In genomic region chr6:142948955-142949357, GRCm38 (mm10) we compare ENCODE assay signal across 9 mouse cellular contexts. TPM values are rescaled to one million over a fixed set of nuclear protein-coding genes. Genes with fewer than 3 reads are reported as not detected.
DNase-seq lines count a peak whose midpoint lies in the region; ATAC-seq and TF ChIP-seq lines count a peak whose summit lies in the region.
"Had no signal": no experiment of that assay in that cellular context is flagged by ENCODE, and none has a peak within 500 bp of the region (broad histone marks: within the 10 kb centered on the region; RNA-seq: fewer than 3 reads in every experiment).

No protein-coding gene starts in this region.

- no peak overlapping the region for H3K9ac ChIP-seq in forebrain, embryonic 14.5 days (ENCODE audit: low read length)
- H3K9ac ChIP-seq in forebrain, embryonic 12.5 days: no peak overlapping the region
- H3K9ac ChIP-seq: embryonic facial prominence, embryonic 12.5 days had no signal

- 72% methylated on average over 5 of the region's 5 CpGs for WGBS in forebrain, embryonic 14.5 days
- WGBS in forebrain, embryonic 12.5 days: 76% methylated on average over 5 of the region's 5 CpGs

- no peaks in the 10 kb centered on the region for H3K36me3 ChIP-seq in forebrain, embryonic 14.5 days (ENCODE audit: control insufficient read depth, insufficient read depth, low read length)
- H3K36me3 ChIP-seq in forebrain, embryonic 12.5 days (replicated peaks): no peaks in the 10 kb centered on the region
- H3K36me3 ChIP-seq: embryonic facial prominence, embryonic 12.5 days had no signal

- intact Hi-C loops in left cerebral cortex, adult 2 months (cut with DNase I): no loop called here

- no peak overlapping the region for H3K27ac ChIP-seq in forebrain, embryonic 14.5 days (ENCODE audit: low read depth, low read length)
- H3K27ac ChIP-seq in forebrain, embryonic 12.5 days: no peak overlapping the region
- H3K27ac ChIP-seq in left cerebral cortex, adult 2 months: peak overlapping the region; percentile 81
- H3K27ac ChIP-seq: embryonic facial prominence, embryonic 12.5 days had no signal

- no peak for DNase-seq in forebrain, embryonic 14.5 days (ENCODE audit: low spot score)
- DNase-seq in right cerebral cortex, adult 2 months (ENCODE audit: low spot score in 2 of 2): peak; percentile 43 to 57
- DNase-seq in right cerebral cortex, postnatal 4 days: no peak
- peak; percentile 36 to 45 for DNase-seq in left cerebral cortex, adult 2 months (ENCODE audit: extremely low spot score in 1 of 2, low spot score in 2 of 2)
- peak; percentile 68 for DNase-seq in telencephalon, adult 2 months (ENCODE audit: low read depth, low spot score)
- DNase-seq in spleen, postnatal 14 days (ENCODE audit: low spot score in 2 of 2): no peak
- no peak for DNase-seq in lung, postnatal 4 days

- H3K4me2 ChIP-seq in forebrain, embryonic 14.5 days (ENCODE audit: low read length): no peak overlapping the region
- no peak overlapping the region for H3K4me2 ChIP-seq in forebrain, embryonic 12.5 days
- H3K4me2 ChIP-seq: embryonic facial prominence, embryonic 12.5 days had no signal

- H3K9me3 ChIP-seq in forebrain, embryonic 14.5 days (replicated peaks; ENCODE audit: control insufficient read depth, low read length): no peaks in the 10 kb centered on the region; the same call in 1 of the 2 replicates
- H3K9me3 ChIP-seq in forebrain, embryonic 12.5 days: no peaks in the 10 kb centered on the region
- H3K9me3 ChIP-seq: embryonic facial prominence, embryonic 12.5 days had no signal

- no peak overlapping the region for H3K4me3 ChIP-seq in forebrain, embryonic 14.5 days (ENCODE audit: low read depth, low read length)
- H3K4me3 ChIP-seq in forebrain, embryonic 12.5 days (replicated peaks): no peak overlapping the region
- H3K4me3 ChIP-seq in left cerebral cortex, adult 2 months: no peak overlapping the region
- H3K4me3 ChIP-seq: embryonic facial prominence, embryonic 12.5 days had no signal

- peak; percentile 49; the same call in 1 of the 2 replicates for ATAC-seq in forebrain, embryonic 14.5 days
- ATAC-seq in forebrain, embryonic 12.5 days (ENCODE audit: low FRiP score): no peak

- no peaks in the 10 kb centered on the region; the same call in 1 of the 2 replicates for H3K4me1 ChIP-seq in forebrain, embryonic 14.5 days (ENCODE audit: control insufficient read depth, insufficient read depth, low read length)
- H3K4me1 ChIP-seq in forebrain, embryonic 12.5 days: peaks cover 12% of the 10 kb centered on the region; the same call in 1 of the 2 replicates

- TF ChIP-seq CTCF in left cerebral cortex, adult 2 months (IDR thresholded peaks at IDR 0.05): no peak

- no peaks in the 10 kb centered on the region for H3K27me3 ChIP-seq in forebrain, embryonic 14.5 days (replicated peaks; ENCODE audit: control insufficient read depth, insufficient read depth, low read length)
- no peaks in the 10 kb centered on the region for H3K27me3 ChIP-seq in forebrain, embryonic 12.5 days
- H3K27me3 ChIP-seq: embryonic facial prominence, embryonic 12.5 days had no signal

RNA-seq across cellular contexts. Expression of gene St8sia1, which starts 15.3 kb away (rescaled TPM):
- polyA plus RNA-seq in forebrain, embryonic 14.5 days (2014; fragmentation: Nextera tagmentation; extraction: Ambion mirVana): 4.1 and 4.7 TPM in 2 replicates
- polyA plus RNA-seq in forebrain, embryonic 12.5 days (2016; fragmentation: Nextera tagmentation; extraction: Ambion mirVana): 6.3 and 6.4 TPM in 2 replicates
- total RNA-seq in left cerebral cortex, adult 2 months (2021): 10 to 100 TPM; 29.8 to 30.8 TPM

Comparison
In these comparisons a context has a peak if more than half of its experiments do, and no peak if none do; other contexts are left out.
1. DNase-seq: peak in right cerebral cortex, adult 2 months (2 of 2), left cerebral cortex, adult 2 months (2 of 2) and telencephalon, adult 2 months (single experiment); none in forebrain, embryonic 14.5 days (single experiment), right cerebral cortex, postnatal 4 days (single experiment), spleen, postnatal 14 days (0 of 2) and lung, postnatal 4 days (0 of 2).